Mouse (Mus musculus): Measurements from ENCODE around the gene Oaz2. TPM values are rescaled to one million over a fixed set of nuclear protein-coding genes. Genes with fewer than 3 reads are reported as not detected.
A peak's percentile ranks its signal among the peaks of the same experiment; 100 is the strongest.
"Not testable (repeated sequence)": the region's sequence is repeated elsewhere in the genome, so short reads cannot be mapped to it uniquely, and the experiment has no call there.

The Oaz2 gene
- polyA plus RNA-seq, 1 experiment: 31.8 TPM

DNA sequence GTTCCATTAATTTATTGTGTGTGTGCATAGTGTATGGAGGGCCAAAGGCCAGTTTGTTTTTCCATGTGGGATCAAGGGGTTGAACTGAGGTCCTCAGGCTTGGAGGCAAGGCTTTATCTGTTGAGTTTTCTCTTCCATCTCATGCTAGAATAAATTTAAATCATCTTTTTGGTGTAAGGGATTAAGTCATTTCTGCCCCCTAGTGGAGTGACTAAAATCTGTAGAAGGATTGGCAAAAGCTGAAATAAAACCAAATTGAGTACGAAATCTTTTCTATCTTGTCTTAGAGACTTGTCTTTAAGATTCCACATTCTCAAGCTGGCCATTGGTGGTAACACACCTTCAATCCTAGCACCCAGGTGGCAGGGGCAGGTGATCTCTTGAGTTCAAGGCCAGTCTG is 15.2 kb downstream of the Oaz2 start:
- H3K4me1 ChIP-seq: peaks cover 51% of the 10 kb centered on the region
- no peaks in the 10 kb centered on the region for H3K27me3 ChIP-seq (replicated peaks)
- no peaks in the 10 kb centered on the region for H3K9me3 ChIP-seq
- H3K36me3 ChIP-seq (replicated peaks; ENCODE audit: low read length): peaks cover 87% of the 10 kb centered on the region
- no peak for TF ChIP-seq FLI1 (IDR thresholded peaks at IDR 0.05; ENCODE audit: low read length)
- no peak for TF ChIP-seq GATA1 (IDR thresholded peaks at IDR 0.05; ENCODE audit: borderline replicate concordance, low read length)
- no peak overlapping the region for H3K4me3 ChIP-seq (replicated peaks)

DNA sequence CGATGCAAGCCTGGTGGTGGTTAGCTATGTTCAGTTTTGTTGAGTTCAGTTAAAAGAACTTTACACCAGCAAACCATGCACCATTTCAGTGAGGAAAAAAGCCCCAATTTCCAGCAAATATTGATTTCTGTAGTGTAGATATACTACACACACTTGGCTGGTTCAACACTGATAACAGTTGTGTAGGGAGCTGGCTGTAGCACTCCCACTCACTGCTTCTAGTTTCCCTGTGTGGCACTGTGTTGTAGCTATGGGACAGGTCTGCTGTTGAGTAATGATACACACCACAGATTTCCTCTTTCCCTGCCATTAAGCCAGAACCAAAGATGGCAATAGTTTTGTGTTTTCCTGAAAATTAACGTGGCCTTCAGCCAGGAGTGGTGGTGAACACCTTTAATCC is 16.9 kb downstream of the Oaz2 start:
- TF ChIP-seq GATA1 (IDR thresholded peaks at IDR 0.05; ENCODE audit: borderline replicate concordance, low read length) (no peak), FLI1 (IDR thresholded peaks at IDR 0.05; ENCODE audit: low read length) (no peak)
- Histone ChIP-seq H3K4me1 (peaks cover 35% of the 10 kb centered on the region), H3K36me3 (replicated peaks; ENCODE audit: low read length) (peaks cover 81% of the 10 kb centered on the region), H3K27me3 (replicated peaks) (no peaks in the 10 kb centered on the region), H3K4me3 (replicated peaks) (no peak overlapping the region), H3K9me3 (no peaks in the 10 kb centered on the region)

DNA sequence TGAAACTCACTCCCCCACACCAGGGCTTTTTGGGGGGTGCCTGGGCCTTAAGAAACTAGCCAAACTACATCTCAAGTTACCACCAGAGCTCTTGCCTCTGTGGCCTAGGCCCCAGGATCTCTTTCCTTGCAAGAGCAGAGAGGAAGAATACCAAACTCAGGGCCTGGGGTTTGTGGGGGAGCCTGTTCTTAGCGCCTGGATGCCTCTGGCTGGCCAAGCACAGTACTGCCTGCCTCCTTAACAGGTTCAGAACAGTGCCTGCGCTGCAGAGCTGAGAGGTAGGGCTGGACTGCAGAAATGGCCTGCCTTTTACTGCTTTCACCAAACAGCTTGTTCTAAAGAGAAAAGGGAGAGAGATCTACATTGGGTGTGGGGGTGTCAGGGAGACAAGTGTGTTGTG is 22.1 kb downstream of the Oaz2 start:
- not testable (repeated sequence) for H3K27me3 ChIP-seq (replicated peaks); H3K4me3 ChIP-seq (replicated peaks); H3K9me3 ChIP-seq
- Histone ChIP-seq H3K36me3 (replicated peaks; ENCODE audit: low read length) (peaks cover 83% of the 10 kb centered on the region), H3K4me1 (peaks cover 32% of the 10 kb centered on the region)

DNA sequence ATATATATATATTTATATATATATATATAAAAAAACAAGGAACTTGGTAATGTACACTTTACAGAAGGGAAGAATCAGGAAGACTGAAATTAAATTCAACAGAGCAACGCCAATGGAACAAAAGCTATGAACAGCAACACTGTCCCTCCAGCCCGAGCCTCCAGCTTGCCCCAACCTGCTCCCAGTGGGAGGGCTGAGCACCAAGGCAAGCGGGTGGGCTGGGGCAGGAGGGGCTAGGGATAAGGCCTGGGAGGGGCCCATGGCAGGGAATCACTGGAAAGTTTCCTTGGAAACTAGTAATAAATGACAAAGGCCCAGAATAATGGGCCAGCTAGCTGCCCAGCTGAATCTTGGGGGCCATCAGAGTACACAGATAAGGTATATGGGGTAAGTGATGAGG is 24.7 kb downstream of the Oaz2 start:
- H3K36me3 ChIP-seq (replicated peaks; ENCODE audit: low read length): peaks cover 86% of the 10 kb centered on the region
- no peak overlapping the region for H3K4me3 ChIP-seq (replicated peaks)
- peaks cover 53% of the 10 kb centered on the region for H3K4me1 ChIP-seq
- H3K9me3 ChIP-seq: no peaks in the 10 kb centered on the region
- TF ChIP-seq FLI1 (IDR thresholded peaks at IDR 0.05; ENCODE audit: low read length) (no peak), GATA1 (IDR thresholded peaks at IDR 0.05; ENCODE audit: borderline replicate concordance, low read length) (no peak)
- H3K27me3 ChIP-seq (replicated peaks): no peaks in the 10 kb centered on the region

DNA sequence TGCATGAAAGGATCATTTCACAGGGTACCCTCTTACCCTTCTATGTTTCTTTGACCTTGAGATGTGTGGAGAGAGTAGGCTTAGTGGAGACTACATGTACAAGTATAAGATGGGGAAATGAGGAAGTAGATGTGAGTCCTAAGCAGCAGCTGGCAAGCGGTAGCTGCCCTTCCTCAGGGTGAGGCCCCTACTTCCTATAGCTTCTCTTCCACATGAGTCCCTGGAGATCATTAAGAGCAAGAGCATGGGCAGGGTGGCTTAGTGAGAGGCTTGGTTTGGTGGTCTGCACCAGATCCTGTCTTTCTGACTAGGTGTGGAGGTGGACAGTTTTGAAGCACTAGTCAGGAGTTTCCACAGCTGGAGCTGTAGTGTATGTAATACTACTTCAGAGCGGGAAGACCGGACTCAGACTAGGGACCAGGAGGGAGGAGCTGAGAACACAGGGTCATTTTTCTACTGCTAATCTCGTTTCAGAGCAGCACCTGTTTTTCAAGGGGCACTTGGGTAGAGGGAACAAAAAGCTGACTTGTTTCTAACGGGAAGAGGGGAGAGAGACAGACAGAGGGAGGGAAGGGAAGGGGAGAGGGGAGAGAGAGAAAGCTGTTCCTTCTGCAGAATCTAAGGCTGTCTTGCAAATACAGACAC is 25.3 kb downstream of the Oaz2 start:
- no peak overlapping the region for H3K4me3 ChIP-seq (replicated peaks)
- H3K27me3 ChIP-seq (replicated peaks): no peaks in the 10 kb centered on the region
- H3K36me3 ChIP-seq (replicated peaks; ENCODE audit: low read length): peaks cover 86% of the 10 kb centered on the region
- no peaks in the 10 kb centered on the region for H3K9me3 ChIP-seq
- TF ChIP-seq FLI1 (IDR thresholded peaks at IDR 0.05; ENCODE audit: low read length) (no peak), GATA1 (IDR thresholded peaks at IDR 0.05; ENCODE audit: borderline replicate concordance, low read length) (no peak)
- H3K4me1 ChIP-seq: peaks cover 53% of the 10 kb centered on the region

DNA sequence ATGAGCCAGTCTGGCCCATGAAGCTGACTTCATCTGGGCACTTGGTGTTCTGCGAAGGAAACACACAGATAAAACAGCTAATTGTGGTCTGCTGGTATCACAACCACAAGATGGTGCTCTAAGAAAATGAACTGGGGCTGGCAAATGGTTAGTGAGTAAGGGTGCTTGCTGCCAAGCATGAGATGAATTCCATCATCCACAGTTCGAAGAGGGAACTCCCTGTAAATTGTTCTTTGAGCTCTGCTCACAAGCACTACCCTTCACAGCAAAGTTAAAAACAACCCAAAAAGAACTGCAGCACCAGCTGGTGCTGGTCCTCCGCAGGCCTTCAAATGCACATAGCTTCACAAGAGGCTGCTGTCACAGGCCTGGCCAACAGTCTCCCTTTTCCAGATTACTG is 27.8 kb downstream of the Oaz2 start:
- Histone ChIP-seq H3K27me3 (replicated peaks) (no peaks in the 10 kb centered on the region), H3K36me3 (replicated peaks; ENCODE audit: low read length) (peaks cover 96% of the 10 kb centered on the region), H3K4me1 (peaks cover 63% of the 10 kb centered on the region), H3K9me3 (no peaks in the 10 kb centered on the region), H3K4me3 (replicated peaks) (no peak overlapping the region)
- TF ChIP-seq GATA1 (IDR thresholded peaks at IDR 0.05; ENCODE audit: borderline replicate concordance, low read length) (no peak), FLI1 (IDR thresholded peaks at IDR 0.05; ENCODE audit: low read length) (no peak)

DNA sequence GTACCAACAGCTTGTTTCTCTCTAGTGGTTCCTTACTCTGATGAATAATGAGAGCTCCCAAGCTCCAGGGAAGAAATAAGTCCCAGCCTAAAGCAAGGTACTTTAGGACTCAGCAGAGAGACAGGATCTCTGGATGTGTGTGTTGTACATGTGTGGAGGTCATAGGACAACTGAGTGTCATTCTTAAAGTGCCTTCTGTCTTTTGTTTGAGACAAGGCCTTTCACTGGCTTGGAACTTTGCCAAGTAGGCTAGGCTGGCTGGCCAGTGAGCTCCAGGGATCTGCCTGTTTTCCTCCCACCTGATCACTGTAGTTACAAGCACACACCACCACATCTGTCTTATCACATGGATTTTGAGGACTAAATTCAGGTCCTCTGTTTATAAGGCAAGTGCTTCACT is 28.5 kb downstream of the Oaz2 start:
- Histone ChIP-seq H3K36me3 (replicated peaks; ENCODE audit: low read length) (peaks cover 98% of the 10 kb centered on the region), H3K4me1 (peaks cover 70% of the 10 kb centered on the region), H3K9me3 (no peaks in the 10 kb centered on the region), H3K27me3 (replicated peaks) (no peaks in the 10 kb centered on the region), H3K4me3 (replicated peaks) (no peak overlapping the region)
- no peak for TF ChIP-seq FLI1 (IDR thresholded peaks at IDR 0.05; ENCODE audit: low read length)

DNA sequence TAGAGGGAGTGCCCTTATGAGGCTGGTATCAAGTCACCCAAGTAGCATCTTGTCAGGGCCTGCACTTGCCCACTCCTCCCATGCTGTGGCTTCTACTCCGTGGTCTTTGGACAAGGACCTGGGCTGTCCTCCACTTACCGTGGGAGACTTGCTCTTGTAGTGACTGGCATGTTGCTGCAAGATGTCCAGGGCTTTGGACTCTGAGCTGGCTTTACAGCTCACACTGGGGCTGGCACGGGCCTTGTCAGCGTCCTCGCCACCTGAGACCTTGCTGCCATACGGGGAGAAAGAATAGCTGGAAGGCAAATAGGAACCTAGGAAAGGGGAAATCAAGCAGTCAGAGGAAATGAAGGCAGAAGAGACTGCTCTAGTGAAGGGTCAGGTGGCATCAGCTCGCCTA is 29.6 kb downstream of the Oaz2 start:
- Histone ChIP-seq H3K9me3 (no peaks in the 10 kb centered on the region), H3K27me3 (replicated peaks) (no peaks in the 10 kb centered on the region), H3K4me1 (peaks cover 70% of the 10 kb centered on the region), H3K4me3 (replicated peaks) (no peak overlapping the region), H3K36me3 (replicated peaks; ENCODE audit: low read length) (peaks cover 99% of the 10 kb centered on the region)
- no peak for TF ChIP-seq FLI1 (IDR thresholded peaks at IDR 0.05; ENCODE audit: low read length)
- TF ChIP-seq GATA1 (IDR thresholded peaks at IDR 0.05; ENCODE audit: borderline replicate concordance, low read length): no peak

DNA sequence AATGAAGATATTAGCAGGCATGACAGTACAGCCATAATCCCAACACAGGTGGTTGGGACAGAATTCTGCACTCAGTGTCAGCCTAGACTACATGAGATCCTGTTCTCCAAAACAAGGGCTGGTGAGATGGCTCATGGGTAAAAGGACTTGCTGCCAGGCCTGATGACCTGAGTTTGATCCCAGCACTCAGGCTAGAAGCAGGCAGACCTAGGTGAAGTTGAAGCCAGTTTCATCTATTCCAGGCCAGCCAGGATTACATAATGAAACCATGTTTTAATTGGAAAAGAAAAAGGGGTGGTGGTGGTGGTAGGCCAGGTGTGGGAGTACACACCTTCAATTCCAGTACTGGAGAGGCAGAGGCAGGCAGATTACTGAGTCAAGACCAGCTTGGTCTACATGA is 30.2 kb downstream of the Oaz2 start:
- TF ChIP-seq FLI1 (IDR thresholded peaks at IDR 0.05; ENCODE audit: low read length) (no peak), GATA1 (IDR thresholded peaks at IDR 0.05; ENCODE audit: borderline replicate concordance, low read length) (no peak)
- H3K4me3 ChIP-seq (replicated peaks): no peak overlapping the region
- no peaks in the 10 kb centered on the region for H3K27me3 ChIP-seq (replicated peaks)
- no peaks in the 10 kb centered on the region for H3K9me3 ChIP-seq
- H3K36me3 ChIP-seq (replicated peaks; ENCODE audit: low read length): peaks cover 99% of the 10 kb centered on the region
- H3K4me1 ChIP-seq: peaks cover 69% of the 10 kb centered on the region

DNA sequence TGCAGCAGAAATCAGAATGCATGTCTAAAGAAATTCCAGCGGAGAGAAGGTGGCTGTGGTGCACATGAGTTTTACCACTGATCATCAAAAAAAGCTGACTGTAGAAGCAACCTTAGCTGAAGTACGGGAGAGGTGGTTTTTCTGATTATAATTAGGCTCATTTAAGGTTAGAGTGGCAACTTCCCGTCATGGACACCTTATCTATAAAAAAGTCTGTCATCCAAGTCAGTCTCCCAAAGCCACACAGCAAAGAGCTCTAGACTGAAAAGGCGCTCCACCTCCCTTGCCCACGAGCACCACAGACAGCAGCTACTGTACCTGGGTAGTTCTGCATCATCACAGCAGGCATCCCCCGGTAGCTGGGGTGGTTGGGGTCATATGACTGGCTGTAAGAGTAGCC is 32.7 kb downstream of the Oaz2 start:
- Histone ChIP-seq H3K9me3 (no peaks in the 10 kb centered on the region), H3K27me3 (replicated peaks) (no peaks in the 10 kb centered on the region), H3K36me3 (replicated peaks; ENCODE audit: low read length) (peaks cover 97% of the 10 kb centered on the region), H3K4me3 (replicated peaks) (peak overlapping the region; percentile 19), H3K4me1 (peaks cover 44% of the 10 kb centered on the region)
- TF ChIP-seq GATA1 (IDR thresholded peaks at IDR 0.05; ENCODE audit: borderline replicate concordance, low read length) (no peak), FLI1 (IDR thresholded peaks at IDR 0.05; ENCODE audit: low read length) (no peak)

DNA sequence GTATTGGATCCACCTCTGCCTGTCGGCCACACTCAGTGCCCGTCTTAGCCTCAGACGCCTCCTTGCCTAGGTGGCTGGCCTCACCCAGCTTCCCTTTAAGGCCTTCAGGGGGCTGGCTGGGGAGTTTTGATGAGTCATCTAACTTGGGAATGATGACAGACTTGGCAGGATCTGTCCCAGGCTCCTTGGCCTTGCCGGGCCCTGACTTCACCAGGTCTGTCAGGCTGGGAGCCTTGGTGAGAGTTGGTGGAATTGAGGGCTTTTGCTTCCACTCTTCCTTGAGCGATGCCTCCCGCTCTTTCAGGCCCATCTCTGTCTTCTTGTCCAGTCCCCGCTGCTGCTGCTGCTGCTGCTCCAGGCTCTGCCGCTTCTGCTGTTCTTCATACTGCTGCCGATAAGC is 34.5 kb downstream of the Oaz2 start:
- H3K36me3 ChIP-seq (replicated peaks; ENCODE audit: low read length): peaks cover 95% of the 10 kb centered on the region
- H3K9me3 ChIP-seq: no peaks in the 10 kb centered on the region
- peaks cover 29% of the 10 kb centered on the region for H3K4me1 ChIP-seq
- H3K4me3 ChIP-seq (replicated peaks): no peak overlapping the region
- TF ChIP-seq FLI1 (IDR thresholded peaks at IDR 0.05; ENCODE audit: low read length) (no peak), GATA1 (IDR thresholded peaks at IDR 0.05; ENCODE audit: borderline replicate concordance, low read length) (no peak)
- no peaks in the 10 kb centered on the region for H3K27me3 ChIP-seq (replicated peaks)

Data from megakaryocyte, embryonic 14.5 days (primary cell).